Mouse (Mus musculus) heart, embryonic 10.5 days (tissue): ENCODE measurements around the gene Tmed2. TPM values are rescaled to one million over a fixed set of nuclear protein-coding genes. Genes with fewer than 3 reads are reported as not detected.
A peak's percentile ranks its signal among the peaks of the same experiment; 100 is the strongest.

Experiments used
- DNase-seq: peaks from one replicate; pipeline ENCODE4 v3.0.0-alpha.2; 2017; ENCODE audit warnings: low spot score
- H3K27ac ChIP-seq: fragments of 300-500 bp; sonication (generic); 2 replicates; pipeline ENCODE4 v1.5.1; 2016; ENCODE audit warnings: mild to moderate bottlenecking
- H3K27me3 ChIP-seq: fragments of 300-500 bp; sonication (generic); 2 replicates; pipeline ENCODE4 v1.6.1; 2016; ENCODE audit warnings: mild to moderate bottlenecking; ENCODE audit not compliant: poor library complexity, insufficient read depth, severe bottlenecking
- H3K36me3 ChIP-seq: fragments of 300-500 bp; sonication (generic); 2 replicates; pipeline ENCODE4 v1.6.1; 2016; ENCODE audit warnings: mild to moderate bottlenecking, moderate library complexity
- H3K4me1 ChIP-seq: fragments of 300-500 bp; sonication (generic); 2 replicates; pipeline ENCODE4 v1.6.1; 2016; ENCODE audit warnings: mild to moderate bottlenecking
- H3K4me3 ChIP-seq: fragments of 300-500 bp; sonication (generic); 2 replicates; pipeline ENCODE4 v1.5.1; 2016; ENCODE audit warnings: mild to moderate bottlenecking, moderate library complexity
- H3K9me3 ChIP-seq: fragments of 300-500 bp; sonication (generic); 2 replicates; pipeline ENCODE4 v1.6.1; 2016; ENCODE audit warnings: mild to moderate bottlenecking, moderate library complexity
- WGBS: fragments of 180-500 bp; shearing (Covaris S2); methylation state at CpG from one replicate; pipeline ENCODE4 v1.1.7; 2016; 5-methylcytosine and 5-hydroxymethylcytosine counted together
- polyA plus RNA-seq: library from polyadenylated mRNA; unstranded; fragments of >200 nt; fragmentation: Nextera tagmentation; extraction: Ambion mirVana; gene quantifications from 2 replicates; pipeline ENCODE4 v1.2.1, GENCODE M21; 2016

The Tmed2 gene
- polyA plus RNA-seq, 1 experiment from 2014 or later, result 570 TPM

GRCm38 (mm10) chr5:124506731-124507359, 33.6 kb upstream of the Tmed2 start:
- no peak for DNase-seq
- Histone ChIP-seq H3K9me3 (no peaks in the 10 kb centered on the region), H3K4me3 (no peak overlapping the region), H3K27ac (no peak overlapping the region), H3K27me3 (no peaks in the 10 kb centered on the region), H3K36me3 (peaks cover 81% of the 10 kb centered on the region), H3K4me1 (peaks cover 22% of the 10 kb centered on the region)
- 57% methylated on average over 10 of the region's 10 CpGs for WGBS

- Histone ChIP-seq H3K9me3 (no peaks in the 10 kb centered on the region), H3K36me3 (peaks cover 86% of the 10 kb centered on the region), H3K4me3 (no peak overlapping the region), H3K4me1 (peaks cover 23% of the 10 kb centered on the region), H3K27me3 (no peaks in the 10 kb centered on the region), H3K27ac (peak overlapping the region; percentile 67; the same call in 1 of the 2 replicates)
- 96% methylated on average over 6 of the region's 6 CpGs for WGBS
- DNase-seq, result no peak
These were observed 31.3 kb upstream of the Tmed2 start for GRCm38 (mm10) chr5:124509200-124509599.

GRCm38 (mm10) chr5:124509742-124510237, 30.7 kb upstream of the Tmed2 start:
- Histone ChIP-seq H3K4me1 (peaks cover 23% of the 10 kb centered on the region), H3K9me3 (no peaks in the 10 kb centered on the region), H3K27ac (peak overlapping the region; percentile 67), H3K4me3 (no peak overlapping the region), H3K36me3 (peaks cover 91% of the 10 kb centered on the region), H3K27me3 (no peaks in the 10 kb centered on the region)
- 51% methylated on average over 12 of the region's 12 CpGs for WGBS
- no peak for DNase-seq

GRCm38 (mm10) chr5:124510536-124511050, 29.9 kb upstream of the Tmed2 start:
- DNase-seq, result no peak
- H3K27me3 ChIP-seq, result no peaks in the 10 kb centered on the region
- H3K27ac ChIP-seq, result no peak overlapping the region
- peaks cover 91% of the 10 kb centered on the region for H3K36me3 ChIP-seq
- H3K4me1 ChIP-seq, result peaks cover 23% of the 10 kb centered on the region
- H3K9me3 ChIP-seq, result no peaks in the 10 kb centered on the region
- no peak overlapping the region for H3K4me3 ChIP-seq
- WGBS, result 79% methylated on average over 10 of the region's 10 CpGs

GRCm38 (mm10) chr5:124515789-124516188, 24.7 kb upstream of the Tmed2 start:
- no peak overlapping the region for H3K27ac ChIP-seq
- DNase-seq, result no peak
- H3K9me3 ChIP-seq, result no peaks in the 10 kb centered on the region
- no peak overlapping the region for H3K4me3 ChIP-seq
- 79% methylated on average over 5 of the region's 5 CpGs for WGBS
- peaks cover 6% of the 10 kb centered on the region; the same call in 1 of the 2 replicates for H3K4me1 ChIP-seq
- no peaks in the 10 kb centered on the region for H3K27me3 ChIP-seq
- peaks cover 83% of the 10 kb centered on the region for H3K36me3 ChIP-seq

- WGBS, result 87% methylated on average over 10 of the region's 10 CpGs
- Histone ChIP-seq H3K4me1 (no peaks in the 10 kb centered on the region), H3K36me3 (peaks cover 74% of the 10 kb centered on the region), H3K9me3 (no peaks in the 10 kb centered on the region), H3K4me3 (no peak overlapping the region), H3K27ac (no peak overlapping the region), H3K27me3 (no peaks in the 10 kb centered on the region)
- no peak for DNase-seq
These were observed 21.8 kb upstream of the Tmed2 start for GRCm38 (mm10) chr5:124518648-124519047.

- Histone ChIP-seq H3K27ac (no peak overlapping the region), H3K36me3 (peaks cover 75% of the 10 kb centered on the region), H3K27me3 (no peaks in the 10 kb centered on the region), H3K4me1 (0 out of 2 replicates have a peak, but pooled peaks cover 4% of the 10 kb centered on the region), H3K9me3 (no peaks in the 10 kb centered on the region), H3K4me3 (no peak overlapping the region)
- no peak for DNase-seq
- 81% methylated on average over 4 of the region's 4 CpGs for WGBS
These were observed 18.9 kb upstream of the Tmed2 start for GRCm38 (mm10) chr5:124521588-124521987.

GRCm38 (mm10) chr5:124523032-124523431, 17.5 kb upstream of the Tmed2 start:
- Histone ChIP-seq H3K4me3 (no peak overlapping the region), H3K4me1 (peaks cover 5% of the 10 kb centered on the region; the same call in 1 of the 2 replicates), H3K9me3 (no peaks in the 10 kb centered on the region), H3K27ac (no peak overlapping the region), H3K27me3 (no peaks in the 10 kb centered on the region), H3K36me3 (peaks cover 70% of the 10 kb centered on the region)
- DNase-seq, result no peak
- 94% methylated on average over 8 of the region's 8 CpGs for WGBS

GRCm38 (mm10) chr5:124524943-124525342, 15.6 kb upstream of the Tmed2 start:
- Histone ChIP-seq H3K4me1 (peaks cover 23% of the 10 kb centered on the region), H3K36me3 (peaks cover 57% of the 10 kb centered on the region), H3K27me3 (no peaks in the 10 kb centered on the region), H3K4me3 (no peak overlapping the region), H3K9me3 (no peaks in the 10 kb centered on the region), H3K27ac (no peak overlapping the region)
- WGBS, result 84% methylated on average over 5 of the region's 5 CpGs
- no peak for DNase-seq

GRCm38 (mm10) chr5:124528351-124528750, 12.1 kb upstream of the Tmed2 start:
- WGBS, result 80% methylated on average over 4 of the region's 4 CpGs
- no peaks in the 10 kb centered on the region for H3K9me3 ChIP-seq
- H3K4me1 ChIP-seq, result peaks cover 48% of the 10 kb centered on the region
- H3K27ac ChIP-seq, result peak overlapping the region; percentile 95
- H3K4me3 ChIP-seq, result peak overlapping the region; percentile 89
- no peak for DNase-seq
- no peaks in the 10 kb centered on the region for H3K27me3 ChIP-seq
- peaks cover 34% of the 10 kb centered on the region for H3K36me3 ChIP-seq

GRCm38 (mm10) chr5:124528791-124529190, 11.7 kb upstream of the Tmed2 start:
- Histone ChIP-seq H3K4me3 (peak overlapping the region; percentile 89), H3K9me3 (no peaks in the 10 kb centered on the region), H3K27ac (peak overlapping the region; percentile 95), H3K36me3 (peaks cover 29% of the 10 kb centered on the region), H3K27me3 (no peaks in the 10 kb centered on the region), H3K4me1 (peaks cover 48% of the 10 kb centered on the region)
- no peak for DNase-seq
- WGBS, result 47% methylated on average over 9 of the region's 9 CpGs

GRCm38 (mm10) chr5:124529191-124529651, 11.3 kb upstream of the Tmed2 start:
- peak overlapping the region; percentile 89 for H3K4me3 ChIP-seq
- WGBS, result 24% methylated on average over 8 of the region's 8 CpGs

GRCm38 (mm10) chr5:124529697-124530096, 10.8 kb upstream of the Tmed2 start:
- peaks cover 48% of the 10 kb centered on the region for H3K4me1 ChIP-seq
- WGBS, result 48% methylated on average over 8 of the region's 8 CpGs

More at GRCm38 (mm10) chr5:124529191-124529651, 11.3 kb upstream of the Tmed2 start:
- DNase-seq, result no peak
- Histone ChIP-seq H3K27ac (peak overlapping the region; percentile 95), H3K4me1 (peaks cover 48% of the 10 kb centered on the region), H3K36me3 (peaks cover 25% of the 10 kb centered on the region), H3K9me3 (no peaks in the 10 kb centered on the region), H3K27me3 (no peaks in the 10 kb centered on the region)

More at GRCm38 (mm10) chr5:124529697-124530096, 10.8 kb upstream of the Tmed2 start:
- H3K9me3 ChIP-seq, result no peaks in the 10 kb centered on the region
- H3K27ac ChIP-seq, result peak overlapping the region; percentile 95
- H3K27me3 ChIP-seq, result no peaks in the 10 kb centered on the region
- peak overlapping the region; percentile 89 for H3K4me3 ChIP-seq
- no peak for DNase-seq
- peaks cover 20% of the 10 kb centered on the region for H3K36me3 ChIP-seq
